Mouse (Mus musculus): ENCODE results near the gene Sirt6. TPM values are rescaled to one million over a fixed set of nuclear protein-coding genes. Genes with fewer than 3 reads are reported as not detected.
A peak's percentile ranks its signal among the peaks of the same experiment; 100 is the strongest.
"Not testable (repeated sequence)": the region's sequence is repeated elsewhere in the genome, so short reads cannot be mapped to it uniquely, and the experiment has no call there.

Gene Sirt6
- 52.7 and 55.5 TPM in 2 replicates for polyA plus RNA-seq (2016; fragmentation: Nextera tagmentation; extraction: Ambion mirVana)

- Histone ChIP-seq H3K9ac (peak within 1 kb of the TSS; percentile 86), H3K4me1 (peaks cover 19% of the 10 kb centered on the region), H3K4me2 (replicated peaks) (peak within 1 kb of the TSS; percentile 76), H3K4me3 (peak within 1 kb of the TSS; percentile 69), H3K9me3 (replicated peaks) (no peaks in the 10 kb centered on the region), H3K27me3 (peaks cover 6% of the 10 kb centered on the region; the same call in 1 of the 2 replicates), H3K27ac (peak within 1 kb of the TSS; percentile 92), H3K36me3 (peaks cover 37% of the 10 kb centered on the region)
- peak; percentile 87 for ATAC-seq (ENCODE audit: low FRiP score)
- whole genome bisulfite sequencing: 6% methylated on average over 40 of the region's 40 CpGs
These were observed at the start of gene Sirt6 for GRCm38 (mm10) chr10:81626994-81627835. Gene Sirt6 (minus strand): TSS chr10:81627797.

- Histone ChIP-seq H3K9me3 (replicated peaks) (peaks cover 53% of the 10 kb centered on the region), H3K4me3 (no peak overlapping the region), H3K27me3 (no peaks in the 10 kb centered on the region), H3K27ac (no peak overlapping the region), H3K4me1 (no peaks in the 10 kb centered on the region), H3K36me3 (peaks cover 51% of the 10 kb centered on the region), H3K9ac (no peak overlapping the region), H3K4me2 (replicated peaks) (no peak overlapping the region)
- WGBS: 98% methylated on average over 2 of the region's 2 CpGs
- no peak for ATAC-seq (ENCODE audit: low FRiP score)
These were observed 28.6 kb upstream of the Sirt6 start for GRCm38 (mm10) chr10:81656174-81656573.

- 96% methylated on average over 10 of the region's 10 CpGs for WGBS
These were observed 27.6 kb upstream of the Sirt6 start for GRCm38 (mm10) chr10:81655178-81655577.

GRCm38 (mm10) chr10:81648803-81649775, 21.5 kb upstream of the Sirt6 start, which contains the start of gene Gm10778:
Gene Gm10778 (plus strand): TSS chr10:81649059.
- Histone ChIP-seq H3K4me2 (replicated peaks) (peak within 1 kb of the TSS; percentile 65), H3K36me3 (peaks cover 24% of the 10 kb centered on the region), H3K4me3 (peak within 1 kb of the TSS; percentile 54), H3K27ac (peak within 1 kb of the TSS; percentile 84), H3K9me3 (replicated peaks) (peaks cover 22% of the 10 kb centered on the region), H3K9ac (peak within 1 kb of the TSS; percentile 75)
- 3% methylated on average over 39 of the region's 52 CpGs for WGBS
- H3K4me1 ChIP-seq, H3K27me3 ChIP-seq: not testable (repeated sequence)
- ATAC-seq (ENCODE audit: low FRiP score): peak; percentile 95

More at GRCm38 (mm10) chr10:81655178-81655577, 27.6 kb upstream of the Sirt6 start:
- Histone ChIP-seq H3K4me3 (no peak overlapping the region), H3K9me3 (replicated peaks) (peaks cover 58% of the 10 kb centered on the region), H3K9ac (no peak overlapping the region), H3K4me1 (no peaks in the 10 kb centered on the region), H3K27ac (no peak overlapping the region), H3K36me3 (peaks cover 56% of the 10 kb centered on the region), H3K27me3 (no peaks in the 10 kb centered on the region), H3K4me2 (replicated peaks) (no peak overlapping the region)
- no peak for ATAC-seq (ENCODE audit: low FRiP score)

GRCm38 (mm10) chr10:81646015-81646555, 18.5 kb upstream of the Sirt6 start:
- H3K27ac ChIP-seq: no peak overlapping the region
- peaks cover 8% of the 10 kb centered on the region; the same call in 1 of the 2 replicates for H3K9me3 ChIP-seq (replicated peaks)
- H3K4me2 ChIP-seq (replicated peaks): no peak overlapping the region
- no peak for ATAC-seq (ENCODE audit: low FRiP score)
- peaks cover 4% of the 10 kb centered on the region; the same call in 1 of the 2 replicates for H3K36me3 ChIP-seq
- no peaks in the 10 kb centered on the region; the same call in 1 of the 2 replicates for H3K27me3 ChIP-seq
- WGBS: 79% methylated on average over 7 of the region's 7 CpGs
- no peak overlapping the region for H3K9ac ChIP-seq
- no peak overlapping the region for H3K4me3 ChIP-seq
- H3K4me1 ChIP-seq: peaks cover 27% of the 10 kb centered on the region

- Histone ChIP-seq H3K36me3 (no peaks in the 10 kb centered on the region), H3K9ac (no peak overlapping the region), H3K4me3 (no peak overlapping the region), H3K4me1 (peaks cover 28% of the 10 kb centered on the region), H3K9me3 (replicated peaks) (peaks cover under 1% of the 10 kb centered on the region; the same call in 1 of the 2 replicates), H3K27me3 (no peaks in the 10 kb centered on the region; the same call in 1 of the 2 replicates), H3K4me2 (replicated peaks) (no peak overlapping the region), H3K27ac (no peak overlapping the region)
- 90% methylated on average over 4 of the region's 4 CpGs for WGBS
- ATAC-seq (ENCODE audit: low FRiP score): no peak
These were observed 17.8 kb upstream of the Sirt6 start for GRCm38 (mm10) chr10:81645391-81645790.

- H3K4me1 ChIP-seq: peaks cover 26% of the 10 kb centered on the region
- 90% methylated on average over 18 of the region's 18 CpGs for WGBS
- no peaks in the 10 kb centered on the region; the same call in 1 of the 2 replicates for H3K27me3 ChIP-seq
- H3K9ac ChIP-seq: no peak overlapping the region
- no peak for ATAC-seq (ENCODE audit: low FRiP score)
- no peak overlapping the region for H3K4me3 ChIP-seq
- H3K27ac ChIP-seq: no peak overlapping the region
- H3K9me3 ChIP-seq (replicated peaks): no peaks in the 10 kb centered on the region
- H3K4me2 ChIP-seq (replicated peaks): peak overlapping the region; percentile 81; the same call in 1 of the 2 replicates
- no peaks in the 10 kb centered on the region for H3K36me3 ChIP-seq
These were observed 17.1 kb upstream of the Sirt6 start for GRCm38 (mm10) chr10:81644716-81645115.

- Histone ChIP-seq H3K36me3 (no peaks in the 10 kb centered on the region), H3K27ac (peak overlapping the region; percentile 97), H3K27me3 (no peaks in the 10 kb centered on the region; the same call in 1 of the 2 replicates), H3K4me3 (peak overlapping the region; percentile 61), H3K4me1 (peaks cover 26% of the 10 kb centered on the region), H3K9me3 (replicated peaks) (no peaks in the 10 kb centered on the region), H3K4me2 (replicated peaks) (peak overlapping the region; percentile 81), H3K9ac (peak overlapping the region; percentile 92)
- WGBS: 72% methylated on average over 2 of the region's 2 CpGs
- ATAC-seq (ENCODE audit: low FRiP score): peak; percentile 20; the same call in 1 of the 2 replicates
These were observed 16.6 kb upstream of the Sirt6 start for GRCm38 (mm10) chr10:81644162-81644561.

- under 1% methylated on average over 74 of the region's 75 CpGs for WGBS
- H3K9me3 ChIP-seq (replicated peaks): no peaks in the 10 kb centered on the region
- H3K4me2 ChIP-seq (replicated peaks): peak overlapping the region; percentile 81
- peaks cover 26% of the 10 kb centered on the region for H3K4me1 ChIP-seq
- H3K9ac ChIP-seq: peak overlapping the region; percentile 92
- H3K4me3 ChIP-seq: peak overlapping the region; percentile 61
- no peaks in the 10 kb centered on the region; the same call in 1 of the 2 replicates for H3K27me3 ChIP-seq
- no peaks in the 10 kb centered on the region for H3K36me3 ChIP-seq
- peak; percentile 90 for ATAC-seq (ENCODE audit: low FRiP score)
- H3K27ac ChIP-seq: peak overlapping the region; percentile 97
These were observed 16.0 kb upstream of the Sirt6 start for GRCm38 (mm10) chr10:81643449-81644055.

- H3K9me3 ChIP-seq (replicated peaks): no peaks in the 10 kb centered on the region
- H3K4me1 ChIP-seq: peaks cover 26% of the 10 kb centered on the region
- H3K4me2 ChIP-seq (replicated peaks): peak overlapping the region; percentile 81
- 22% methylated on average over 24 of the region's 24 CpGs for WGBS
- peak overlapping the region; percentile 97 for H3K27ac ChIP-seq
- no peaks in the 10 kb centered on the region; the same call in 1 of the 2 replicates for H3K27me3 ChIP-seq
- peak overlapping the region; percentile 61 for H3K4me3 ChIP-seq
- H3K36me3 ChIP-seq: no peaks in the 10 kb centered on the region
- H3K9ac ChIP-seq: peak overlapping the region; percentile 92
- ATAC-seq (ENCODE audit: low FRiP score): peak; percentile 63; the same call in 1 of the 2 replicates
These were observed 15.3 kb upstream of the Sirt6 start for GRCm38 (mm10) chr10:81642648-81643448.
